Mouse (Mus musculus): ENCODE data around the gene Dis3l2. TPM values are rescaled to one million over a fixed set of nuclear protein-coding genes. Genes with fewer than 3 reads are reported as not detected.
A peak's percentile ranks its signal among the peaks of the same experiment; 100 is the strongest.

Dis3l2 gene
- total RNA-seq, 2 experiments from 2014 or later, result 11.7 to 14.2 TPM

DNA sequence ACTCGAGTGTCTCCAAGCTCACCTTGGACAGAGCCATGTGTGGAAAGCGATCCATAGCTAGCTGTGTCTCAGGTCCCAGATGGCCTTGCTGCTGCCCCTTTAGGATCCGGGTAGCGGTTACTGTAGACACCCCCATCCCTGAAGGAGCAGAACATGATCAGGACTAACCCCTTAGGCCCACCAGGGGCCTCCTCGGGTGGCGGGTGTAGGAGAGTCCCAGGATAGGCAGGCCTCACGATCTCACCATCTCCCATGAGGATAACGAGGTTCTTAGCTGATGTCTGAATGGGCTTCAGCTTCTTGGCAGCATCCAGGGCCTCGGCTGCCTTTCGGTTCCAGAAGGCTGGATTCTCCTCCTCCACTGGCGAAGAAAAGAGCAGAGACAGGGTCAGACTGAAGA is 385.6 kb downstream of the Dis3l2 start:
- intact Hi-C loops (cut with DNase I), result no loop called here
- TF ChIP-seq CTCF (IDR thresholded peaks at IDR 0.05), result no peak
- no peak for DNase-seq
- Histone ChIP-seq H3K27ac (no peak overlapping the region), H3K4me3 (no peak overlapping the region)

DNA sequence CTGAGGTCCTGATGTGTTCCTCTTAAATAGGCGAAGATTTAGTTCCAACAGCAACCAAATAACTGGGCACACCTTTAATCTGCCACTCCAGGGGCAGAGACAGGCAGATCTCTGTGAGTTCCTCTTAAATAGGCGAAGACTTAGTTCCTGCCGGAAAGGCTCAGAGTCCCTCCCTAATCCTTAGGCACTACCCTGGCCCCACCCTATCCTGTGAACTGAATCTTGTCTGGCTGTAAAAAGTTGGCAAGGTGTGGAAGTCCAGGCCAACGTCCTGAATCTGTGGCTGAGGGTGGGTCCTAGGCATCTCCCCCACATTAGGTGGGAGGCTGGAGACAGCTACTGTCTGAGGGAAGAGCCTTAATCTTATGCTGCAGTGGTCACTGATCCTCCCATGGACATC is 386.2 kb downstream of the Dis3l2 start, which contains the start of gene Alppl2:
TSS of gene Alppl2 (minus strand) at position 101 of the 400 bp plus-strand sequence.
- Histone ChIP-seq H3K4me3 (no peak within 1 kb of the TSS), H3K27ac (no peak within 1 kb of the TSS)
- no peak for TF ChIP-seq CTCF (IDR thresholded peaks at IDR 0.05)
- intact Hi-C loops (cut with DNase I), result no loop called here
- DNase-seq, result no peak

DNA sequence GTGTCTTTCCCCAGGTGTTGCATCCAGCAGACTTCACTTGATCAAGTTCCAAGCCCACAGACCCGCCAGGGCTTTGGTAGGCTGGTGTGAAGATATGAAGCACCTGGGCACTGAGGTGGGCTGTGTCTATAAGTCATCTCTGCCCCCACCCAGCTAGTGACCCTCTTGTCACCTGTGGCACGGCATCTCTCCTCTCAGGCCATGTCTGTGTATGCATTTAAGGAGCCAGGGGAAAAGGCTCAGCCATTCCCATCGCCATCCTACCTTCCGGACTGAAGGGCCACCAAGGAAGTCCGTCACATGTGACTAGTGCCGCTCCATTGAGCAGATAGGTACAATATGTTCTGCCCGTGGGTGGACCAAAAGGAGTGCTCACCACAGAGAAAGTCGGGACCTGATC is 392.0 kb downstream of the Dis3l2 start:
- Histone ChIP-seq H3K4me3 (no peak overlapping the region), H3K27ac (no peak overlapping the region)
- no peak for DNase-seq
- intact Hi-C loops (cut with DNase I), result no loop called here
- TF ChIP-seq CTCF (IDR thresholded peaks at IDR 0.05), result no peak

DNA sequence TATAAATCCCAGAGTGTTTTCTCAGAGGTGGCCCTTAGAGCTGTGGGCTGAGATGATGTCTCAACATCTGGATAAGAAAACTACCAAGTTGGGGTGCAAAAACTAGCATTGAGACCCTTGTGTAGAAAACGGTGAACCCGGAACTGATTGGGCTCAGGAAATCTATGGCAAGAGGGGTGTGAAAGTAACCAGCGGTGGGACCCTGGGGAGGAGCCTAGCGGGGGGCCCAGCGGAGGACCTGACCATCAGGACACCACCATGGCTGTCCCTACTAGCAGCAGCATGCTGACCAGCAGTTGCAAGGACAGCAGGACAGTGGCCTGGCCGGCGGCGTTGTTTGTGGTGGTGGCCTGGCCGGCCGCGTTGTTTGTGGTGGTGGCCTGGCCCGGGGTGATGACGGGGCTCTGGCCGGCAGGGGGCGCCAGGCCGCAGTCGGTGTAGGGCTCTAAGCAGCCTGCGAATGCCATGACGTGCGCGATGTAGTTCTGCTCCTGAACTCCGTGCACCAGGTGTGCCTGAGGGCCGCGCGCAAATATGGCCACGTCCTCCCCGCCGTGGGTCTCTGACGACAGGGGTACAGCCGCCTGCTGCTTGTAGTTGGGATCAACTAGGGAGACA is 394.9 kb downstream of the Dis3l2 start:
- DNase-seq, result peak; percentile 81
- no peak overlapping the region for H3K4me3 ChIP-seq
- intact Hi-C loops (cut with DNase I), result loop anchor here (2.0 kb wide), 1 partner anchor 88 kb away; no protein-coding TSS in a partner anchor
- peak; percentile 83 for TF ChIP-seq CTCF (IDR thresholded peaks at IDR 0.05)
- H3K27ac ChIP-seq, result no peak overlapping the region

Other genes starting within 250 kb of the Dis3l2 start
- 100 to 1,000 TPM in 1 of 2 experiments, 10 to 100 TPM in 1; 58.5 to 108 TPM for gene Ptma, start 177.1 kb upstream of the Dis3l2 start, total RNA-seq (2021)
- gene Pde6d, start 121.2 kb upstream of the Dis3l2 start, total RNA-seq (2021), result 10 to 100 TPM; 24.3 to 30.3 TPM
- 10 to 100 TPM; 10.2 to 11.0 TPM for gene Cops7b, start 120.9 kb upstream of the Dis3l2 start, total RNA-seq (2021)
- gene Nppc, start 33.2 kb upstream of the Dis3l2 start, total RNA-seq (2021), result 1 to 10 TPM in 1 of 2 experiments, under 1 TPM in 1; 0.36 to 1.0 TPM

All from gastrocnemius, adult 2 months (tissue).